Mouse (Mus musculus) limb, embryonic 15.5 days (tissue): ENCODE data around the gene Large2. TPM values are rescaled to one million over a fixed set of nuclear protein-coding genes. Genes with fewer than 3 reads are reported as not detected.

Experiments used
- ATAC-seq: fragments of 200-750 bp; cut with Nextera tagmentation; 2 replicates; pipeline ENCODE4 v1.8.0; 2017; ENCODE audit warnings: low read depth, moderate TSS enrichment; ENCODE audit not compliant: insufficient number of reproducible peaks, low FRiP score, low TSS enrichment
- H3K27ac ChIP-seq: fragments of 300-500 bp; sonication (generic); 2 replicates; pipeline ENCODE4 v1.5.1; 2015; ENCODE audit warnings: moderate library complexity, mild to moderate bottlenecking, inconsistent platforms
- H3K27me3 ChIP-seq: fragments of 300-500 bp; sonication (generic); 2 replicates; pipeline ENCODE4 v1.6.1; 2015; ENCODE audit warnings: inconsistent platforms
- H3K36me3 ChIP-seq: fragments of 300-500 bp; sonication (generic); 2 replicates; pipeline ENCODE4 v1.6.1; 2015; ENCODE audit warnings: inconsistent platforms
- H3K4me1 ChIP-seq: fragments of 300-500 bp; sonication (generic); 2 replicates; pipeline ENCODE4 v1.6.1; 2015; ENCODE audit warnings: inconsistent platforms
- H3K4me2 ChIP-seq: fragments of 300-500 bp; sonication (generic); 2 replicates; pipeline ENCODE4 v1.6.1; 2015; ENCODE audit warnings: mild to moderate bottlenecking, inconsistent platforms
- H3K4me3 ChIP-seq: fragments of 300-500 bp; sonication (generic); 2 replicates; pipeline ENCODE4 v1.5.1; 2015; ENCODE audit warnings: mild to moderate bottlenecking, inconsistent platforms
- H3K9ac ChIP-seq: fragments of 300-500 bp; sonication (generic); 2 replicates; pipeline ENCODE4 v1.6.1; 2015; ENCODE audit warnings: inconsistent platforms
- H3K9me3 ChIP-seq: fragments of 300-500 bp; sonication (generic); 2 replicates; pipeline ENCODE4 v1.6.1; 2016; ENCODE audit warnings: inconsistent platforms
- WGBS: fragments of 180-500 bp; shearing (Covaris S2); methylation state at CpG from one replicate; pipeline ENCODE4 v1.1.7; 2015; 5-methylcytosine and 5-hydroxymethylcytosine counted together
- polyA plus RNA-seq: library from polyadenylated mRNA; unstranded; fragments of >200 nt; fragmentation: Nextera tagmentation; extraction: Ambion mirVana; gene quantifications from 2 replicates; pipeline ENCODE4 v1.2.1, GENCODE M21; 2015

The Large2 gene
- 17.6 and 18.4 TPM in 2 replicates for polyA plus RNA-seq

- WGBS, result 3% methylated on average over 16 of the region's 16 CpGs
- Histone ChIP-seq H3K27me3 (no peaks in the 10 kb centered on the region), H3K4me3 (peak within 1 kb of the TSS; percentile 78), H3K4me1 (peaks cover 62% of the 10 kb centered on the region), H3K36me3 (peaks cover 18% of the 10 kb centered on the region), H3K4me2 (peak within 1 kb of the TSS; percentile 91), H3K9me3 (no peaks in the 10 kb centered on the region), H3K27ac (peak within 1 kb of the TSS; percentile 92), H3K9ac (peak within 1 kb of the TSS; percentile 64)
- ATAC-seq, result no peak
Measured at GRCm38 (mm10) chr2:92374514-92374913, at the start of gene Large2, which contains the start of gene Pex16. TSS of gene Large2 (minus strand) at chr2:92374869. TSS of gene Pex16 (plus strand) at chr2:92374676.

- no peak for ATAC-seq
- Histone ChIP-seq H3K27ac (peak overlapping the region; percentile 94), H3K27me3 (no peaks in the 10 kb centered on the region), H3K9ac (no peak overlapping the region), H3K4me1 (peaks cover 52% of the 10 kb centered on the region), H3K4me3 (no peak overlapping the region), H3K4me2 (no peak overlapping the region), H3K36me3 (peaks cover 61% of the 10 kb centered on the region), H3K9me3 (no peaks in the 10 kb centered on the region)
- 67% methylated on average over 9 of the region's 9 CpGs for WGBS
Measured at GRCm38 (mm10) chr2:92423702-92424461, 49.2 kb upstream of the Large2 start.

GRCm38 (mm10) chr2:92423156-92423555 lies 48.5 kb upstream of the Large2 start:
- H3K9me3 ChIP-seq, result no peaks in the 10 kb centered on the region
- no peak overlapping the region for H3K4me2 ChIP-seq
- peaks cover 69% of the 10 kb centered on the region for H3K36me3 ChIP-seq
- H3K27ac ChIP-seq, result peak overlapping the region; percentile 94; the same call in 1 of the 2 replicates
- H3K4me3 ChIP-seq, result no peak overlapping the region
- 90% methylated on average over 9 of the region's 9 CpGs for WGBS
- no peak overlapping the region for H3K9ac ChIP-seq
- H3K27me3 ChIP-seq, result no peaks in the 10 kb centered on the region
- H3K4me1 ChIP-seq, result peaks cover 44% of the 10 kb centered on the region
- no peak for ATAC-seq

DNA sequence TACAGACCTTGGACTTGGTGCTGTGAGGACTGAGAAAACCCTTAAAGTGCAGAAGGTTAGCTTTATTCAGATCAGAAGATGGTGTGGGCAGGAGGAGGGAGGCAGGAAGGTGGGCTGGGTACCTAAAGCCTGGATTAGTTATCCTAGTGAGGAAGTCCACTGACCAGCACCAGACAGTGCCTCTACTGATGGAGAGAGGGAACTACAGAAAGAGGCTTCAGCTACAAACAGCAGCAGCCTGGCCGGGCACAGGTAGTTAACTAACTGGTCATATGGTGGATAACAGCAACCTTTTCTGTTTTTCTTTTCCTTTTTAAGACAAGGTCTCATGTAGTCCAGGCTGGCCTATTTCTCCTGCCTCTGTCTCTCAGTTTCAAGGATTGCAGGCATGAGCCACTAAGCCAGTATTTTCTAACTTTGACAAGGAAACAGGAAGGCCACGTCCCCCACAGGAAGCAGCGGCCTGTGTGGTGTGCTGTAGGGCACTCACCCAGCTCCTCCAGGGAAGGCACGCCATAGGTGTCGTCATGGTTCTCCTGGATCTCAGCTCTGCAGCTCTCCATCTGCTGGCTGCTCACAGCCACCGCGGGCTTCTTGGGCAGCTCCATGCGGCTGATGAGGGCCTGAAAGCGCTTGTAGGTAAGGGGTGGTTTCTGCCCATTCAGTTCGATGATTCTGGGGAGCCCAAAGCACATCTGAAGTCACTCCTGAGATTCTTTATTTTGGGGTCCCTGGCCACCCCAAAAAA lies 47.9 kb upstream of the Large2 start:
- Histone ChIP-seq H3K4me3 (no peak overlapping the region), H3K9me3 (no peaks in the 10 kb centered on the region), H3K9ac (no peak overlapping the region), H3K36me3 (peaks cover 75% of the 10 kb centered on the region), H3K27ac (no peak overlapping the region), H3K27me3 (no peaks in the 10 kb centered on the region), H3K4me1 (peaks cover 38% of the 10 kb centered on the region), H3K4me2 (no peak overlapping the region)
- WGBS, result 70% methylated on average over 10 of the region's 10 CpGs
- ATAC-seq, result no peak

DNA sequence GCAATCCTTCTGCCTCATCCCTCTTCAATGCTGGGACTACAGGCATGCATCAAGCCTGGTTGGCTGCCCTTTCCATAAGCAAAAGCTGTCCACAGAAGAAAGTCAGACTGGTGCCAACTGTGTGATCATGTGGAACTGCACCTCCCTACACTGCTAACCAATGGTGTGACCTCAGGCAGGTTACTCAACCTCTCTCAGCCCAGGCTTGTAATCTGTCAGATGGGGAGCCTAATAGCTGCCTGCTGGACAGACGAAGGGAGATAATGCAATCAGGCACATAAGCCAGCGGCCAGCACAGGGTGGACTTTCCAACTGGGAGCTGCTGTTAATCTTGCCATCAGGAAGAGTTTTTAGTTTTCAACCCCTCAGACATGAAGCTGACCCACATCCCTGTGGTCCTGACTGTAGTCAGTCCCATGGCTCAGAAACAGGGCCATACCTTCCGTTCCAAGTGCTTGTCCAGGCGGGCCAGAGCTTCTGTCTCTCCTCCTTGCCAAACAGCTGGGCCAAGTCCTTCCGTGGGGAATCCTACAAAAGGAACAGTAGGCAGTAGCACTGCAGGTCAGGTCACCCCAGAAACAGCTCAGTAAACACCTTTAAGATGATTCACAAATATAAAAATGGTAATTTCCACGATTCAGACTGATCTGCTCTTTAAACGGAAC lies 47.2 kb upstream of the Large2 start:
- H3K4me1 ChIP-seq, result peaks cover 33% of the 10 kb centered on the region
- H3K27me3 ChIP-seq, result no peaks in the 10 kb centered on the region
- peaks cover 82% of the 10 kb centered on the region for H3K36me3 ChIP-seq
- ATAC-seq, result no peak
- WGBS, result 93% methylated on average over 7 of the region's 7 CpGs
- no peak overlapping the region for H3K27ac ChIP-seq
- H3K9ac ChIP-seq, result no peak overlapping the region
- no peaks in the 10 kb centered on the region for H3K9me3 ChIP-seq
- H3K4me2 ChIP-seq, result no peak overlapping the region
- no peak overlapping the region for H3K4me3 ChIP-seq

DNA sequence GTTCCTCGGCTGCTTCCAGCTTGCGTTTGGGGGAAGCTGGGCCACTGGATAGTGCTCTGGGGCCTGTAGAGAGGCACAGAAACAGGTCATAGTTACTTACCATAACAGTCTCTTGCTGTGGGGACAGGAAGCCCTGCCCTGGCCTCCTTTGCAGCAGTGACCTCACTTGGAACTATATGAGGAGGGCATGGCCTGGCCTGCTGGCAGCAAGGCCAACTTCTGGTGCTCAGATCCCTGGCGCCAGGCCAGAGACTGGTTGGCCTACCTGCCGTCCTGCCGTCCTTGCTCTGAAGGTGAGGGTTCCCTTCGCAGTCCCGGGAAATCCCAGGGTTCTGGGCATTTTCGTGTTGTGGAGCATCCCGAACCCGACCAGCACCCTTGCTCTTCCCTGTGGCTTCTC lies 37.0 kb upstream of the Large2 start:
- H3K27me3 ChIP-seq, result no peaks in the 10 kb centered on the region
- no peak overlapping the region for H3K4me2 ChIP-seq
- peaks cover 98% of the 10 kb centered on the region for H3K36me3 ChIP-seq
- H3K27ac ChIP-seq, result no peak overlapping the region
- no peak overlapping the region for H3K4me3 ChIP-seq
- no peak overlapping the region for H3K9ac ChIP-seq
- H3K4me1 ChIP-seq, result no peaks in the 10 kb centered on the region
- no peaks in the 10 kb centered on the region for H3K9me3 ChIP-seq
- 94% methylated on average over 10 of the region's 10 CpGs for WGBS
- ATAC-seq, result no peak

GRCm38 (mm10) chr2:92408309-92409045 lies 33.8 kb upstream of the Large2 start:
- H3K36me3 ChIP-seq, result peaks cover 89% of the 10 kb centered on the region
- H3K9ac ChIP-seq, result no peak overlapping the region
- H3K4me1 ChIP-seq, result no peaks in the 10 kb centered on the region
- H3K27ac ChIP-seq, result no peak overlapping the region
- no peaks in the 10 kb centered on the region for H3K9me3 ChIP-seq
- no peak overlapping the region for H3K4me3 ChIP-seq
- no peak for ATAC-seq
- no peaks in the 10 kb centered on the region for H3K27me3 ChIP-seq
- 91% methylated on average over 18 of the region's 18 CpGs for WGBS
- H3K4me2 ChIP-seq, result no peak overlapping the region

GRCm38 (mm10) chr2:92405687-92406086 lies 31.0 kb upstream of the Large2 start:
- 94% methylated on average over 7 of the region's 7 CpGs for WGBS
- Histone ChIP-seq H3K9ac (no peak overlapping the region), H3K4me2 (no peak overlapping the region), H3K4me3 (no peak overlapping the region), H3K36me3 (peaks cover 61% of the 10 kb centered on the region), H3K27ac (no peak overlapping the region), H3K9me3 (no peaks in the 10 kb centered on the region), H3K27me3 (peaks cover 3% of the 10 kb centered on the region; the same call in 1 of the 2 replicates), H3K4me1 (peaks cover 8% of the 10 kb centered on the region)
- ATAC-seq, result no peak

DNA sequence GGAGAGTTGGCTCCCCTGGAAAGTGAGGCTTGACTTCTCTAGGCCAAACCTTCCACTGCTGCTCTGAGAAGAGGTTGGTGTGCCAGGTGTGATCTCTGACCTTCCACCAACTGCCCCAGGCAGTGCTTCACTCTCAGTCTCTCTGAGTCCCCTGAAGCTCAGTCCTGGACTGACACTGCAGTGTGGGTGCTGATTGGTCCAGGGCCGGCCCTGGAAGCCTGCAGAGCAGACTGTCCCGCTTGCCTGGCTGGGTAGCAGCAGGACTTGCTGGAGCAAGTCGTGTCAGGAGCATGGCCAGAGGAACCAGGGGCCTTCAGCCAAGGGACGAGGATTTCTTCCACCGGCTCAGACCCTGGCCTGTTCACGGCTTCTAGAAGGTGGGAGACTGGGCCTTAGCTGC lies 30.1 kb upstream of the Large2 start:
- no peaks in the 10 kb centered on the region for H3K9me3 ChIP-seq
- H3K27me3 ChIP-seq, result peaks cover 8% of the 10 kb centered on the region; the same call in 1 of the 2 replicates
- no peak overlapping the region for H3K9ac ChIP-seq
- H3K4me1 ChIP-seq, result peaks cover 11% of the 10 kb centered on the region
- no peak for ATAC-seq
- no peak overlapping the region for H3K4me2 ChIP-seq
- H3K27ac ChIP-seq, result no peak overlapping the region
- no peak overlapping the region for H3K4me3 ChIP-seq
- H3K36me3 ChIP-seq, result peaks cover 51% of the 10 kb centered on the region
- 78% methylated on average over 6 of the region's 6 CpGs for WGBS

DNA sequence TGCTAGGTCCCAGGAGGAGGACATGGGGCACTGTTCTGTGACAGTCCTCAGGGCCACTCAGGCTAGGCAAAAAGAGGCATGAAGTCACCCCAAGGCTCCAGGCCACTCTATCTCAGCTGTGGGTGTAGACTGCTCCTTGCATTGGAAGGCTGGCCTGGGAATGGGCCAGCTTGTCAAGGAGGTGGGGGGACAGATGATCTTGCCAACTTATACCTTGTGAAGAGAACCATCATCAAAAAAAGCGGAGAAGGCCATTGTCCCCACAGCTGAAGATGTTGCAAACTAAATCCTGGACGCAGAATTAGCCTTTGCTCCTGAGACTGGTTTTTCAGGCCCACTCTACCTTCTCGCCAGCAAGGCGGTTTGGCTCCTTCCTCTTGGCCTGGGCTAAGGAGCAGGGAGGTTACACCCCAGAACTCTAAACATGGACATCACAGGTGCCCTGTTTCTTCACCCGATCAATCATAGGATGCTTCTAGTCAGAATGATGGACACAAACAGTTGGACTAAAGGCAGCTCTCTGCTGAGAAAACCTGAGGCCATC lies 29.2 kb upstream of the Large2 start:
- WGBS, result 92% methylated on average over 5 of the region's 5 CpGs
- Histone ChIP-seq H3K4me3 (no peak overlapping the region), H3K9ac (no peak overlapping the region), H3K4me2 (no peak overlapping the region), H3K27me3 (peaks cover 14% of the 10 kb centered on the region; the same call in 1 of the 2 replicates), H3K4me1 (peaks cover 11% of the 10 kb centered on the region), H3K27ac (no peak overlapping the region), H3K9me3 (no peaks in the 10 kb centered on the region), H3K36me3 (peaks cover 42% of the 10 kb centered on the region)
- no peak for ATAC-seq
